Mouse (Mus musculus) midbrain, embryonic 13.5 days (tissue): ENCODE data around the gene Aoc2. TPM values are rescaled to one million over a fixed set of nuclear protein-coding genes. Genes with fewer than 3 reads are reported as not detected.
"Not testable (repeated sequence)": the region's sequence is repeated elsewhere in the genome, so short reads cannot be mapped to it uniquely, and the experiment has no call there.

ENCODE experiments used
- ATAC-seq: fragments of 200-750 bp; cut with Nextera tagmentation; 2 replicates; pipeline ENCODE4 v1.8.0; 2017; ENCODE audit warnings: mild to moderate bottlenecking, moderate TSS enrichment, moderate library complexity
- H3K27ac ChIP-seq: fragments of 300-500 bp; sonication (generic); 2 replicates; pipeline ENCODE4 v1.5.1; 2015; ENCODE audit warnings: inconsistent platforms, mild to moderate bottlenecking, moderate library complexity
- H3K27me3 ChIP-seq: fragments of 300-500 bp; sonication (generic); 2 replicates; pipeline ENCODE4 v1.6.1; 2015; ENCODE audit warnings: mild to moderate bottlenecking, inconsistent platforms
- H3K36me3 ChIP-seq: fragments of 300-500 bp; sonication (generic); 2 replicates; pipeline ENCODE4 v1.6.1; 2015; ENCODE audit warnings: mild to moderate bottlenecking, inconsistent platforms
- H3K4me1 ChIP-seq: fragments of 300-500 bp; sonication (generic); replicated peaks from 2 replicates; pipeline ENCODE4 v1.6.1; 2015; ENCODE audit warnings: inconsistent platforms
- H3K4me2 ChIP-seq: fragments of 300-500 bp; sonication (generic); replicated peaks from 2 replicates; pipeline ENCODE4 v1.6.1; 2015; ENCODE audit warnings: moderate library complexity, mild to moderate bottlenecking, inconsistent platforms
- H3K4me3 ChIP-seq: fragments of 300-500 bp; sonication (generic); replicated peaks from 2 replicates; pipeline ENCODE4 v1.5.1; 2015; ENCODE audit warnings: mild to moderate bottlenecking, inconsistent platforms
- H3K9ac ChIP-seq: fragments of 300-500 bp; sonication (generic); replicated peaks from 2 replicates; pipeline ENCODE4 v1.6.1; 2015; ENCODE audit warnings: mild to moderate bottlenecking, inconsistent platforms
- H3K9me3 ChIP-seq: fragments of 300-500 bp; sonication (generic); 2 replicates; pipeline ENCODE4 v1.6.1; 2016; ENCODE audit warnings: mild to moderate bottlenecking, inconsistent platforms
- WGBS: fragments of 180-500 bp; shearing (Covaris S2); methylation state at CpG from one replicate; pipeline ENCODE4 v1.1.7; 2015; 5-methylcytosine and 5-hydroxymethylcytosine counted together
- polyA plus RNA-seq: library from polyadenylated mRNA; unstranded; fragments of >200 nt; fragmentation: Nextera tagmentation; extraction: Ambion mirVana; gene quantifications from 2 replicates; pipeline ENCODE4 v1.2.1, GENCODE M21; 2015

Aoc2 gene
- polyA plus RNA-seq, 1 experiment from 2014 or later = 2.5 TPM

DNA sequence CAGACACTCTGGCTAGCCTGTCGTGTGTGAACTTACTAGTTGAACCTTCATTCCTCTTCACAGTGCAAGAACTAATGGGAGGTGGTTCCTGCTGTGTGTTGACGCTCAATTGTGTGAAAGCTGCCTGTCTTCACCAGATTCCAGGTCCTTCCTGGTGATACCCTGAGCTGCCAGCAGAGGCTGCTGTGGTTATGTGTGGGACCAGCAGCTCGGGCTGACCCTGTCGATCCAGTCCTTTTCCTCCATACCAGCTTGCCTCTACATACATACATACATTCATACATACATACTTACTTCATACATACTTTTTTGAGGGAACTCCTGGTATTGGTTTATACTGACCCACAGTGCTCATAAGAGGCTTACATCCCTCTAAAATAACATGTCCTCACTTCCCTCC lies 1.3 kb upstream of the Aoc2 start:
- WGBS = 16% methylated on average over 4 of the region's 4 CpGs

DNA sequence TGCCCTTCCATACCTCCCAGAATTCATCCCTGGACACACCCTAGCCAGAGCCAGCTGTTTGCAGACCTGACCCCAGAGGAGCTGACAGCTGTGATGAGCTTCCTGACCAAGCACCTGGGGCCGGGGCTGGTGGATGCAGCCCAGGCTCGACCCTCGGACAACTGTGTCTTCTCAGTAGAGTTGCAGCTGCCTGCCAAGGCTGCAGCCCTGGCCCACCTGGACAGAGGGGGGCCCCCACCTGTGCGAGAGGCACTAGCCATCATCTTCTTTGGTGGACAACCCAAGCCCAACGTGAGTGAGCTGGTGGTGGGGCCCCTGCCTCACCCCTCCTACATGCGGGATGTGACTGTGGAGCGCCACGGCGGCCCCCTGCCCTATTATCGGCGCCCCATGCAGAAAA lies 338 bp downstream of the Aoc2 start:
- WGBS = 95% methylated on average over 11 of the region's 11 CpGs

More for the DNA sequence above, 1.3 kb upstream of the Aoc2 start:
- Histone ChIP-seq H3K9me3 (no peaks in the 10 kb centered on the region), H3K27ac (no peak overlapping the region), H3K4me1 (no peaks in the 10 kb centered on the region), H3K36me3 (peaks cover 77% of the 10 kb centered on the region), H3K9ac (no peak overlapping the region), H3K27me3 (no peaks in the 10 kb centered on the region), H3K4me2 (no peak overlapping the region), H3K4me3 (no peak overlapping the region)
- ATAC-seq = peak; percentile 58

DNA sequence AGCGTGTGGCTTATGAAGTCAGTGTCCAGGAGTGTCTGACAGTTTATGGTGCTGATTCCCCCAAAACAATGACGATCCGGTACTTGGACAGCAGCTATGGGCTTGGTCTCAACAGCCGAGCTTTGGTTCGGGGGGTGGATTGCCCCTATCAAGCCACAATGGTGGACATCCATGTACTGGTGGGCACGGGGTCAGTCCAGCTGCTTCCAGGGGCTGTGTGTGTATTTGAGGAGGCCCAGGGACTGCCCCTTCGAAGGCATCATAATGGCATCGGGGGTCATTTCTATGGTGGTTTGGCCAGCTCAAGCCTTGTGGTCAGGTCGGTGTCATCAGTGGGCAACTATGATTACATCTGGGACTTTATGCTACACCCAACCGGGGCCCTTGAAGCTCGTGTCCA lies 1.3 kb downstream of the Aoc2 start:
- WGBS = 87% methylated on average over 11 of the region's 11 CpGs
- H3K4me1 ChIP-seq = no peaks in the 10 kb centered on the region
- H3K36me3 ChIP-seq = peaks cover 52% of the 10 kb centered on the region
- H3K9me3 ChIP-seq = no peaks in the 10 kb centered on the region
- H3K4me3 ChIP-seq = no peak overlapping the region
- ATAC-seq = no peak
- H3K4me2 ChIP-seq = no peak overlapping the region
- H3K27ac ChIP-seq = no peak overlapping the region
- H3K27me3 ChIP-seq = no peaks in the 10 kb centered on the region
- no peak overlapping the region for H3K9ac ChIP-seq

More for the DNA sequence above, 338 bp downstream of the Aoc2 start:
- H3K27me3 ChIP-seq, H3K9me3 ChIP-seq, H3K9ac ChIP-seq, H3K4me1 ChIP-seq, H3K4me3 ChIP-seq, H3K27ac ChIP-seq, H3K4me2 ChIP-seq: not testable (repeated sequence)
- H3K36me3 ChIP-seq = peaks cover 61% of the 10 kb centered on the region
- ATAC-seq = 0 out of 2 replicates have a peak, but pooled peaks have one; percentile 17

DNA sequence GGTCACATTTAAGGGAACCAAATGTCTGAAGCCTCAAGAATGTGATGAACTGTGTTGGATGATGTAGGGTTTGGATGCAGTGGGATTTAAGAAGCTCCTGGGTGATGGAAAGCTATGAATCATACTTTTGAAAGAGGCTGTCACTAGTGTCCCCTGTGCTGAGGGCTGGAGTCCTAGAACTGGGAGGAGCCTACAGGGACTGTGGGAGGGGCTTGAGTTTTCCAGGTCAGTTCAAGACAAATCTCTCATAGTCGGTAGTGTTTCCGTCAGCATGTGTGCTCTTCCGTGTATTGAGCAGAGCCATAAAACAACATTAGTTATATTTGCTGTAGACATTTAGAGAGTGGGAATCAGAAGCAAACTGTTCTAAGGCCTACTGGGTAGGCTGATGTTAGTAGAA lies 2.4 kb downstream of the Aoc2 start:
- peaks cover 40% of the 10 kb centered on the region for H3K36me3 ChIP-seq
- H3K4me2 ChIP-seq = no peak overlapping the region
- no peak overlapping the region for H3K4me3 ChIP-seq
- no peaks in the 10 kb centered on the region for H3K9me3 ChIP-seq
- no peaks in the 10 kb centered on the region for H3K4me1 ChIP-seq
- H3K27ac ChIP-seq = no peak overlapping the region
- ATAC-seq = no peak
- WGBS = 63% methylated on average over 3 of the region's 3 CpGs
- H3K27me3 ChIP-seq = no peaks in the 10 kb centered on the region
- no peak overlapping the region for H3K9ac ChIP-seq

DNA sequence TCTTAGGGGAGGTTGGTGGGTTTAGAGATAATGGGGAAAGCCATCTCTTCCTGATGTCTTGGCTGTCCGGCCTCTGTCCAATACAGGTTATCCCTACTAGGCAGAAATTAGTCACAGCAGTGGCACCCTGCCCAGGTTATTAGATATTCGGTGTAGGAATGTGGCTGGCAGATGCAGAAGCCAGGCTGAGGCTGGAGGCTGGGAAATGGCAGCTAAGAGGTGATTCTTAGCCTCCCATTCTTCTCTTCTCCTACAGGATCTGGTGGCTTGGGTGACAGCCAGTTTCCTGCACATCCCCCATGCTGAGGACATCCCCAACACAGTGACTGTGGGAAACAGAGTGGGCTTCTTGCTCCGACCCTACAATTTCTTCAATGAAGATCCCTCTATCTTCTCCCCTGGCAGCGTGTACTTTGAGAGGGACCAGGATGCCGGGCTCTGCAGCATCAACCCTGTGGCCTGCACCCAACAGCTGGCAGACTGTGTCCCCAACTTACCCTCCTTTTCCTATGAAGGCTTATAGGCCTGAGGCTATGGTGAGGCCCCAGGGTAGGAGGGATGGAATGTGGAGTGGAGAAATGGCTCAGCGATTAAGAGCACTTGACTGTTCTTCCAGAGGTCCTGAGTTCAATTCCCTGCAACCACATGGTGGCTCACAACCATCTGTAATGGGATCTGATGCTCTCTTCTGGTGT lies 4.2 kb downstream of the Aoc2 start:
- no peak overlapping the region for H3K4me3 ChIP-seq
- no peak overlapping the region for H3K9ac ChIP-seq
- no peak overlapping the region for H3K4me2 ChIP-seq
- no peak for ATAC-seq
- H3K27me3 ChIP-seq = no peaks in the 10 kb centered on the region
- 0 out of 2 replicates have a peak, but pooled peaks cover 4% of the 10 kb centered on the region for H3K4me1 ChIP-seq
- WGBS = 87% methylated on average over 6 of the region's 6 CpGs
- no peaks in the 10 kb centered on the region for H3K9me3 ChIP-seq
- peaks cover 24% of the 10 kb centered on the region for H3K36me3 ChIP-seq
- H3K27ac ChIP-seq = no peak overlapping the region

DNA sequence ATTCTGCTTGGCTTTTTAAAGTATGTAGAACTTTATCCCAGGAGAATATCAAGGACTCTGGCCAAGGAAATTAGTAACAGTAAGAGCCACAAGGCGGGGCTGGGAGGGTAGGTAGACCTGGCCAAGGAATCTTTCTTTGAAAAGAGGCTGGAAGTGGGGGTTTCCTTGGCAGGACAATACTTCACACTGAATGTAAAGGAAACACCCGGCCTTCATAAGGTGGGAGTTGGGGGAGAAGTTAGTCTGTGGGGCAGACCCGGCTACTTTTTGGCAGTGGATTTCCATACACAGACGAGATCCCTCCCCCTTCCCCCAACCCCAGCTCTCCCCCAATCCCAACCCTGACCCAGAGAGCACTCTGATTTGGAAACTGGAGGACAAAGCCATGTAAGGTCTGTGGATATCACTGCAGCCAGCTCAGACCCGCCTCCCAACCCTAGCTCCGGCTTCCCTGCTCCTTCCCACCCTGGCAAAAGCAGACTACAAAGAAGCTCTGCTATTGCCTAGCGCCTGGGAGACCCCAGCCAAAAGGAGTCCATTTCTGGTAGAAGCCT lies 5.6 kb downstream of the Aoc2 start, which contains the start of gene Aoc3:
Gene Aoc3 (plus strand): TSS at position 235 of the 554 bp plus-strand sequence.
- H3K9ac ChIP-seq = no peak within 1 kb of the TSS
- H3K9me3 ChIP-seq = no peaks in the 10 kb centered on the region
- no peak for ATAC-seq
- H3K27me3 ChIP-seq = no peaks in the 10 kb centered on the region
- WGBS = 70% methylated on average over 7 of the region's 7 CpGs
- no peak within 1 kb of the TSS for H3K27ac ChIP-seq
- H3K36me3 ChIP-seq = peaks cover 10% of the 10 kb centered on the region
- H3K4me1 ChIP-seq = peaks cover 9% of the 10 kb centered on the region
- H3K4me2 ChIP-seq = no peak within 1 kb of the TSS
- no peak within 1 kb of the TSS for H3K4me3 ChIP-seq

DNA sequence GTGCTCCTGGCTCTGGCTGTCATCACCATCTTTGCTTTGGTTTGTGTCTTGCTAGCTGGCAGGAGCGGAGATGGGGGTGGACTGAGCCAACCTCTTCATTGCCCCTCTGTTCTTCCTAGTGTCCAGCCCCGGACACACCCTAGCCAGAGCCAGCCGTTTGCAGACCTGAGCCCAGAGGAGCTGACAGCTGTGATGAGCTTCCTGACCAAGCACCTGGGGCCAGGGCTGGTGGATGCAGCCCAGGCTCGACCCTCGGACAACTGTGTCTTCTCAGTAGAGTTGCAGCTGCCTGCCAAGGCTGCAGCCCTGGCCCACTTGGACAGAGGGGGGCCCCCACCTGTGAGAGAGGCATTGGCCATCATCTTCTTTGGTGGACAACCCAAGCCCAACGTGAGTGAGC lies 6.1 kb downstream of the Aoc2 start:
- H3K9me3 ChIP-seq, ATAC-seq, H3K27me3 ChIP-seq, H3K4me1 ChIP-seq, H3K36me3 ChIP-seq, H3K4me2 ChIP-seq, H3K9ac ChIP-seq, H3K4me3 ChIP-seq, H3K27ac ChIP-seq: not testable (repeated sequence)
- 85% methylated on average over 6 of the region's 6 CpGs for WGBS

DNA sequence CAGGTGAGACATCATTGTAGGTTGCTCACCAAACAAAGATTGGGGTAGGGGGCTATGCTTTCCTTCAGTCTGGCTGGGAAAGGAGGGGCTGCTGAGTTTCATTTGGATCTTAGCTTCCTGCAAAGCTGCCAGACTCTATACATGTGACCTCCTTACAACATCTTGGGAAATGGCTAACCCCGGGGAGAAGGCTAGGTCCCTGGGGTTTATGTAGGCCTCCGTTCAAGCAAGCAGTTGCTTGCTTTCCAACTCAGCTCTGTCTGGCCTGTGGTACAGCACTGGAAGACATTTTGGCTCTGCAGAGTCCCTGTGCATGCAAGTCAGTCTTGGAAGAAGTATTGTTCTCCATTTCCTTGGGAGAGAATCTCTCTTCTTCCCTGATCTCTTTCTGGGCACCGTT lies 7.7 kb downstream of the Aoc2 start:
- H3K27me3 ChIP-seq = no peaks in the 10 kb centered on the region
- H3K4me2 ChIP-seq = no peak overlapping the region
- H3K9me3 ChIP-seq = no peaks in the 10 kb centered on the region
- no peak overlapping the region for H3K9ac ChIP-seq
- no peak for ATAC-seq
- H3K4me3 ChIP-seq = no peak overlapping the region
- H3K36me3 ChIP-seq = no peaks in the 10 kb centered on the region
- peaks cover 14% of the 10 kb centered on the region for H3K4me1 ChIP-seq
- WGBS = 88% methylated on average over 3 of the region's 3 CpGs
- H3K27ac ChIP-seq = no peak overlapping the region

DNA sequence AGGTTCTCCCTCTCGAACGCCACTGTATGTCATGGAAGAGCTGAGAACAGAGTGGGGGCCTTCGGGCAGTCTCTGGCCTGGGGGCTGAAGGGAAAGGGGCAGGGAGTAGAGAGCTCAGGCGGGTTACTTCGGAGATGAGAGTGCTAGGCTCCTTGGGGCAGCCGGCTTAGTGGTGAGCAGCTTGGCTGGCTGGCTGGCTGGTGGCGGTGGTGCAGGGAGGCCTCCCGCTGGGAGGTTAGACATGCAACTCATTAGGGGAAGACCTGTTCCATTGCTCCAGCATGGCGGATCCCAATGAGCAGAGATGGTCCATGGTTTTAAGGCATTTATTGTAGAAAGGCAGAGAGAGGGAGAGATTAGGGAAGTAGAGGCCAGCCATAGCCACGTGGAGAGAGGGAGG lies 9.2 kb downstream of the Aoc2 start:
- no peaks in the 10 kb centered on the region for H3K9me3 ChIP-seq
- no peaks in the 10 kb centered on the region for H3K27me3 ChIP-seq
- no peak overlapping the region for H3K4me2 ChIP-seq
- peaks cover 25% of the 10 kb centered on the region for H3K4me1 ChIP-seq
- no peak overlapping the region for H3K27ac ChIP-seq
- H3K36me3 ChIP-seq = no peaks in the 10 kb centered on the region
- H3K9ac ChIP-seq = no peak overlapping the region
- no peak overlapping the region for H3K4me3 ChIP-seq
- WGBS = 22% methylated on average over 10 of the region's 10 CpGs
- ATAC-seq = no peak

DNA sequence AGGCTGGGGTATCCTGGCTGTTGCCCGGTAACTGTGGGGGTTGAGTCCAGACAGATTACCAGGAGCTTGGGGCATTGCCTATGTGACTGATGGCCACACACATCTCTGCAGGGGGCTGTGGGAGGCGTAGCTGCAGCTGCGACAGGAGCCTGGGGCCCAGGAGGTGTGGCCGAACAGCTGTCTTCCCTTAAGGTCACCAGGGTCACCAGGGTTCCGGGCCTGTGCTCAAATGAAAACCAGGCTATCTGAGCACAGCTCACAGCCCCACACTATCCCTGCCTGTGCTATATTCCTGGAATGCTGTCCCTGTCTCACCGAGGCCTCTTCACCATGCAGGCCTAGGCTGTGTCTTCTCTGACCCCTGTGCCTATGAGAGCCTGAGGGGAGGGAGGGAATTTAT lies 9.7 kb downstream of the Aoc2 start:
- no peak overlapping the region for H3K27ac ChIP-seq
- no peaks in the 10 kb centered on the region for H3K36me3 ChIP-seq
- WGBS = 3% methylated on average over 6 of the region's 6 CpGs
- no peak for ATAC-seq
- no peaks in the 10 kb centered on the region for H3K9me3 ChIP-seq
- H3K4me2 ChIP-seq = no peak overlapping the region
- peaks cover 25% of the 10 kb centered on the region for H3K4me1 ChIP-seq
- no peaks in the 10 kb centered on the region for H3K27me3 ChIP-seq
- no peak overlapping the region for H3K9ac ChIP-seq
- no peak overlapping the region for H3K4me3 ChIP-seq

DNA sequence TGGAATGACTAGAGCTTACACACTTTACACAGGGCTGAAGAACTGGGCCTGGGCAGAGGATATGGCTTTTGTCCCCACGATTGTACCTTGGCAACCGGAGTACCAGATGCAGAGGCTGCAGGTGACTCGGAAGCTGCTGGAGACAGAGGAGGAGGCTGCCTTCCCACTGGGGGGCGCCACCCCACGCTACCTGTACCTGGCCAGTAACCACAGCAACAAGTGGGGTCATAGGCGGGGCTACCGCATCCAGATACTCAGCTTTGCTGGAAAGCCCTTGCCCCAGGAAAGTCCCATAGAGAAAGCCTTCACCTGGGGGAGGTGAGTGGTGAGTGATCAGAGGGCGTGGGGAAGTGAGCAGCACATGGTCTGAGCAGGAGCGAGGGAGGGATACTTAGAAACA lies 10.8 kb downstream of the Aoc2 start:
- Histone ChIP-seq H3K4me3 (no peak overlapping the region), H3K9ac (no peak overlapping the region), H3K36me3 (no peaks in the 10 kb centered on the region), H3K4me1 (peaks cover 25% of the 10 kb centered on the region), H3K27me3 (no peaks in the 10 kb centered on the region), H3K4me2 (no peak overlapping the region), H3K27ac (no peak overlapping the region), H3K9me3 (no peaks in the 10 kb centered on the region)
- ATAC-seq = no peak
- WGBS = 87% methylated on average over 9 of the region's 9 CpGs

DNA sequence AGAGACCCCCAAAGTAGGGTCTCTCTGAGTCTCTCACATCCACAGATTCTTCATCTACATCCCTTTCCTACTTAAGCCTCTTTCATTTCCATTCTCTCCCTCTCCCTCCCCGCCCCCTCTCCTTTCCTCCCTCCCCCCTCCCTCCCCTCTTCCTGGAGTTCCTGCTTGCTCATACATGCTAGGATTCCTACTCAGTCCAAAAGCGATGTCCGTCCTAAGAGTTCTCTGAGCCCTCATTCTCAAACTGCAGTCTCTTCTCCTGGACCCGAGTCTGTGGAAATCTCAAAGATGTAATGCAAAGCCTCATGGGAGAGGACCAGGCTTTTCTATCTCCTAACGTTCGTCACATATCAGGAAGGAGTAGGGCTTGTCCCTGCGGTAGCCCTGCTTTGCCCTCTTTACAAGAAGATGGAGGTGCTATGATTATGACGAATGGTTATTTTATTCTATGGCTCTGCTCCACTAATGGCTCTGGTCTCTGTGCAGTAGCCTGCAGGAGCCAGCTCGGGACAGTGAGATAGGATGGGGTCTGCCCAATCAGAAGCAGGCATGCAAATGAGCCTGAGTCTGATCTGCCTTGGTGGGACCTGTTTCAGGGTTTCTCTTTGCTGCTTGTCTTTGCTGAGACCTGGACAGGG lies 13.4 kb downstream of the Aoc2 start:
- Histone ChIP-seq H3K4me1 (peaks cover 25% of the 10 kb centered on the region), H3K27me3 (no peaks in the 10 kb centered on the region), H3K4me3 (peak overlapping the region; percentile 40), H3K9ac (peak overlapping the region; percentile 56; the same call in 1 of the 2 replicates), H3K27ac (peak overlapping the region; percentile 68), H3K9me3 (no peaks in the 10 kb centered on the region), H3K36me3 (no peaks in the 10 kb centered on the region), H3K4me2 (peak overlapping the region; percentile 67)
- 1% methylated on average over 9 of the region's 9 CpGs for WGBS
- peak; percentile 96 for ATAC-seq
